Mouse (Mus musculus) midbrain, embryonic 13.5 days (tissue): ENCODE data around the gene Mgat5b. TPM values are rescaled to one million over a fixed set of nuclear protein-coding genes. Genes with fewer than 3 reads are reported as not detected.

ENCODE experiments used
- ATAC-seq: fragments of 200-750 bp; cut with Nextera tagmentation; 2 replicates; pipeline ENCODE4 v1.8.0; 2017; ENCODE audit warnings: mild to moderate bottlenecking, moderate TSS enrichment, moderate library complexity
- H3K27ac ChIP-seq: fragments of 300-500 bp; sonication (generic); 2 replicates; pipeline ENCODE4 v1.5.1; 2015; ENCODE audit warnings: inconsistent platforms, mild to moderate bottlenecking, moderate library complexity
- H3K27me3 ChIP-seq: fragments of 300-500 bp; sonication (generic); 2 replicates; pipeline ENCODE4 v1.6.1; 2015; ENCODE audit warnings: mild to moderate bottlenecking, inconsistent platforms
- H3K36me3 ChIP-seq: fragments of 300-500 bp; sonication (generic); 2 replicates; pipeline ENCODE4 v1.6.1; 2015; ENCODE audit warnings: mild to moderate bottlenecking, inconsistent platforms
- H3K4me1 ChIP-seq: fragments of 300-500 bp; sonication (generic); replicated peaks from 2 replicates; pipeline ENCODE4 v1.6.1; 2015; ENCODE audit warnings: inconsistent platforms
- H3K4me2 ChIP-seq: fragments of 300-500 bp; sonication (generic); replicated peaks from 2 replicates; pipeline ENCODE4 v1.6.1; 2015; ENCODE audit warnings: moderate library complexity, mild to moderate bottlenecking, inconsistent platforms
- H3K4me3 ChIP-seq: fragments of 300-500 bp; sonication (generic); replicated peaks from 2 replicates; pipeline ENCODE4 v1.5.1; 2015; ENCODE audit warnings: mild to moderate bottlenecking, inconsistent platforms
- H3K9ac ChIP-seq: fragments of 300-500 bp; sonication (generic); replicated peaks from 2 replicates; pipeline ENCODE4 v1.6.1; 2015; ENCODE audit warnings: mild to moderate bottlenecking, inconsistent platforms
- H3K9me3 ChIP-seq: fragments of 300-500 bp; sonication (generic); 2 replicates; pipeline ENCODE4 v1.6.1; 2016; ENCODE audit warnings: mild to moderate bottlenecking, inconsistent platforms
- WGBS: fragments of 180-500 bp; shearing (Covaris S2); methylation state at CpG from one replicate; pipeline ENCODE4 v1.1.7; 2015; 5-methylcytosine and 5-hydroxymethylcytosine counted together
- polyA plus RNA-seq: library from polyadenylated mRNA; unstranded; fragments of >200 nt; fragmentation: Nextera tagmentation; extraction: Ambion mirVana; gene quantifications from 2 replicates; pipeline ENCODE4 v1.2.1, GENCODE M21; 2015

The Mgat5b gene
- 16.8 and 21.8 TPM in 2 replicates for polyA plus RNA-seq

- no peaks in the 10 kb centered on the region for H3K9me3 ChIP-seq
- ATAC-seq: peak; percentile 92
- peaks cover 53% of the 10 kb centered on the region for H3K4me1 ChIP-seq
- peak within 1 kb of the TSS; percentile 98 for H3K9ac ChIP-seq
- under 1% methylated on average over 80 of the region's 90 CpGs for WGBS
- peak within 1 kb of the TSS; percentile 81 for H3K27ac ChIP-seq
- H3K4me2 ChIP-seq: peak within 1 kb of the TSS; percentile 61
- H3K27me3 ChIP-seq: peaks cover 26% of the 10 kb centered on the region
- H3K4me3 ChIP-seq: peak within 1 kb of the TSS; percentile 67
- H3K36me3 ChIP-seq: peaks cover 4% of the 10 kb centered on the region
These were observed at the start of gene Mgat5b for GRCm38 (mm10) chr11:116918323-116919185. TSS of gene Mgat5b (plus strand) at chr11:116918863.

GRCm38 (mm10) chr11:116869223-116869622 is 49.4 kb upstream of the Mgat5b start:
- Histone ChIP-seq H3K4me1 (no peaks in the 10 kb centered on the region), H3K36me3 (peaks cover 85% of the 10 kb centered on the region), H3K4me3 (no peak overlapping the region), H3K27ac (no peak overlapping the region), H3K4me2 (no peak overlapping the region), H3K9me3 (no peaks in the 10 kb centered on the region), H3K27me3 (no peaks in the 10 kb centered on the region), H3K9ac (no peak overlapping the region)
- 91% methylated on average over 8 of the region's 8 CpGs for WGBS
- no peak for ATAC-seq

GRCm38 (mm10) chr11:116869641-116870040 is 49.0 kb upstream of the Mgat5b start:
- Histone ChIP-seq H3K27me3 (no peaks in the 10 kb centered on the region), H3K9ac (no peak overlapping the region), H3K36me3 (peaks cover 85% of the 10 kb centered on the region), H3K4me2 (no peak overlapping the region), H3K27ac (no peak overlapping the region), H3K4me3 (no peak overlapping the region), H3K9me3 (no peaks in the 10 kb centered on the region), H3K4me1 (no peaks in the 10 kb centered on the region)
- no peak for ATAC-seq
- WGBS: 95% methylated on average over 4 of the region's 4 CpGs

- H3K9ac ChIP-seq: no peak overlapping the region
- no peak overlapping the region for H3K4me3 ChIP-seq
- no peak for ATAC-seq
- no peaks in the 10 kb centered on the region for H3K27me3 ChIP-seq
- H3K36me3 ChIP-seq: peaks cover 77% of the 10 kb centered on the region
- 95% methylated on average over 9 of the region's 9 CpGs for WGBS
- no peak overlapping the region for H3K27ac ChIP-seq
- no peak overlapping the region for H3K4me2 ChIP-seq
- H3K4me1 ChIP-seq: no peaks in the 10 kb centered on the region
- no peaks in the 10 kb centered on the region for H3K9me3 ChIP-seq
These were observed 47.1 kb upstream of the Mgat5b start for GRCm38 (mm10) chr11:116871538-116871937.

- Histone ChIP-seq H3K4me2 (no peak overlapping the region), H3K4me3 (no peak overlapping the region), H3K27ac (no peak overlapping the region), H3K9me3 (no peaks in the 10 kb centered on the region), H3K9ac (no peak overlapping the region), H3K4me1 (no peaks in the 10 kb centered on the region), H3K36me3 (peaks cover 58% of the 10 kb centered on the region), H3K27me3 (no peaks in the 10 kb centered on the region)
- WGBS: 94% methylated on average over 20 of the region's 20 CpGs
- no peak for ATAC-seq
These were observed 44.7 kb upstream of the Mgat5b start for GRCm38 (mm10) chr11:116873987-116874386.

GRCm38 (mm10) chr11:116878454-116878853 is 40.2 kb upstream of the Mgat5b start:
- ATAC-seq: no peak
- 92% methylated on average over 8 of the region's 8 CpGs for WGBS

GRCm38 (mm10) chr11:116880839-116881238 is 37.8 kb upstream of the Mgat5b start:
- Histone ChIP-seq H3K9ac (no peak overlapping the region), H3K36me3 (peaks cover 3% of the 10 kb centered on the region), H3K4me2 (no peak overlapping the region), H3K27ac (no peak overlapping the region), H3K27me3 (0 out of 2 replicates have a peak, but pooled peaks cover 2% of the 10 kb centered on the region), H3K4me3 (no peak overlapping the region), H3K4me1 (peaks cover 6% of the 10 kb centered on the region; the same call in 1 of the 2 replicates), H3K9me3 (no peaks in the 10 kb centered on the region)
- WGBS: 63% methylated on average over 7 of the region's 7 CpGs
- ATAC-seq: no peak

More at GRCm38 (mm10) chr11:116878454-116878853, 40.2 kb upstream of the Mgat5b start:
- no peak overlapping the region for H3K4me2 ChIP-seq
- H3K9me3 ChIP-seq: no peaks in the 10 kb centered on the region
- H3K27me3 ChIP-seq: no peaks in the 10 kb centered on the region
- no peak overlapping the region for H3K27ac ChIP-seq
- H3K36me3 ChIP-seq: peaks cover 24% of the 10 kb centered on the region
- no peak overlapping the region for H3K4me3 ChIP-seq
- no peaks in the 10 kb centered on the region for H3K4me1 ChIP-seq
- no peak overlapping the region for H3K9ac ChIP-seq

- no peak for ATAC-seq
- H3K9me3 ChIP-seq: no peaks in the 10 kb centered on the region
- no peak overlapping the region for H3K4me3 ChIP-seq
- 55% methylated on average over 5 of the region's 5 CpGs for WGBS
- H3K9ac ChIP-seq: no peak overlapping the region
- H3K36me3 ChIP-seq: no peaks in the 10 kb centered on the region
- peaks cover 7% of the 10 kb centered on the region; the same call in 1 of the 2 replicates for H3K4me1 ChIP-seq
- no peak overlapping the region for H3K27ac ChIP-seq
- 0 out of 2 replicates have a peak, but pooled peaks cover 2% of the 10 kb centered on the region for H3K27me3 ChIP-seq
- no peak overlapping the region for H3K4me2 ChIP-seq
These were observed 37.2 kb upstream of the Mgat5b start for GRCm38 (mm10) chr11:116881440-116881839.

DNA sequence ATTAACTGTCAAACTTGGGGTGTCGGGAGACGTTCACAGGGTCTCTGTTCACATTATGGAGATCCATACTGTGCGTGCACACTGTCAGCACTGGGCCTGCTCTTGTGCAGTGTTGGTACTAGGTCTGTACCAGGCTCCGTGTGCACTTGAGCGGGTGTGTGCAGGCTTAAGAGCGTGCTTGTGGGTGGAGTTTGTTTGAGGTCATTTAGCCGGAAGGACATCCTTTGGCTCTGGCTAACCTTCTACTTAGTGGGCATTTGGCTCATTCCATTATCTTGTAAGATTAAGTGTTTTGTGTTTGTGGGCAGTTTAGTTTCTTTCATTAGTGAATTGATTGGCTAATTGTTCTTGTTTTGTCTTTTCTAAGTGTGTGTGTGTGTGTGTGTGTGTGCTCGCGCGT is 36.2 kb upstream of the Mgat5b start:
- Histone ChIP-seq H3K27ac (no peak overlapping the region), H3K4me2 (no peak overlapping the region), H3K27me3 (0 out of 2 replicates have a peak, but pooled peaks cover 6% of the 10 kb centered on the region), H3K4me1 (peaks cover 7% of the 10 kb centered on the region; the same call in 1 of the 2 replicates), H3K9me3 (no peaks in the 10 kb centered on the region), H3K9ac (no peak overlapping the region), H3K36me3 (no peaks in the 10 kb centered on the region), H3K4me3 (no peak overlapping the region)
- 80% methylated on average over 10 of the region's 10 CpGs for WGBS
- no peak for ATAC-seq

- H3K4me1 ChIP-seq: peaks cover 7% of the 10 kb centered on the region; the same call in 1 of the 2 replicates
- H3K9ac ChIP-seq: no peak overlapping the region
- H3K36me3 ChIP-seq: no peaks in the 10 kb centered on the region
- 83% methylated on average over 6 of the region's 6 CpGs for WGBS
- H3K4me3 ChIP-seq: no peak overlapping the region
- no peak overlapping the region for H3K4me2 ChIP-seq
- 0 out of 2 replicates have a peak, but pooled peaks cover 6% of the 10 kb centered on the region for H3K27me3 ChIP-seq
- no peak overlapping the region for H3K27ac ChIP-seq
- ATAC-seq: no peak
- no peaks in the 10 kb centered on the region for H3K9me3 ChIP-seq
These were observed 34.6 kb upstream of the Mgat5b start for GRCm38 (mm10) chr11:116884061-116884460.

- Histone ChIP-seq H3K4me3 (0 out of 2 replicates have a peak overlapping the region, but pooled peaks have one; percentile 12), H3K27me3 (0 out of 2 replicates have a peak, but pooled peaks cover 6% of the 10 kb centered on the region), H3K9me3 (no peaks in the 10 kb centered on the region), H3K4me2 (peak overlapping the region; percentile 47), H3K36me3 (no peaks in the 10 kb centered on the region), H3K9ac (no peak overlapping the region), H3K27ac (no peak overlapping the region), H3K4me1 (peaks cover 10% of the 10 kb centered on the region; the same call in 1 of the 2 replicates)
- 1% methylated on average over 24 of the region's 28 CpGs for WGBS
- ATAC-seq: peak; percentile 86
These were observed 33.1 kb upstream of the Mgat5b start for GRCm38 (mm10) chr11:116885275-116886151.
